Mouse (Mus musculus) stomach, embryonic 14.5 days (tissue): ENCODE data around the gene Cort. TPM values are rescaled to one million over a fixed set of nuclear protein-coding genes. Genes with fewer than 3 reads are reported as not detected.
"Not testable (repeated sequence)": the region's sequence is repeated elsewhere in the genome, so short reads cannot be mapped to it uniquely, and the experiment has no call there.

Experiments
- ATAC-seq: fragments of 200-750 bp; cut with Nextera tagmentation; 2 replicates; pipeline ENCODE4 v1.8.0; 2017; ENCODE audit warnings: low read depth, moderate TSS enrichment; ENCODE audit not compliant: insufficient number of reproducible peaks, insufficient read depth, low FRiP score
- H3K27ac ChIP-seq: fragments of 300-500 bp; sonication (generic); 2 replicates; pipeline ENCODE4 v1.5.1; 2014; ENCODE audit warnings: mild to moderate bottlenecking, low read length, moderate library complexity, mixed read lengths
- H3K27me3 ChIP-seq: fragments of 300-500 bp; sonication (generic); 2 replicates; pipeline ENCODE4 v1.6.1; 2014; ENCODE audit warnings: low read length, control low read depth, mixed read lengths; ENCODE audit not compliant: control insufficient read depth, insufficient read depth
- H3K36me3 ChIP-seq: fragments of 300-500 bp; sonication (generic); 2 replicates; pipeline ENCODE4 v1.6.1; 2014; ENCODE audit warnings: mild to moderate bottlenecking, control low read depth, low read length, moderate library complexity, mixed read lengths; ENCODE audit not compliant: control insufficient read depth, insufficient read depth
- H3K4me1 ChIP-seq: fragments of 300-500 bp; sonication (generic); 2 replicates; pipeline ENCODE4 v1.6.1; 2014; ENCODE audit warnings: low read length, control low read depth, mixed read lengths; ENCODE audit not compliant: control insufficient read depth, insufficient read depth
- H3K4me2 ChIP-seq: fragments of 300-500 bp; sonication (generic); replicated peaks from 2 replicates; pipeline ENCODE4 v1.6.1; 2014; ENCODE audit warnings: low read depth, low read length, control low read depth
- H3K4me3 ChIP-seq: fragments of 300-500 bp; sonication (generic); 2 replicates; pipeline ENCODE4 v1.5.1; 2014; ENCODE audit warnings: low read depth, low read length, control low read depth
- H3K9ac ChIP-seq: fragments of 300-500 bp; sonication (generic); replicated peaks from 2 replicates; pipeline ENCODE4 v1.6.1; 2014; ENCODE audit warnings: low read depth, mild to moderate bottlenecking, control low read depth, low read length, moderate library complexity, mixed read lengths
- H3K9me3 ChIP-seq: fragments of 300-500 bp; sonication (generic); 2 replicates; pipeline ENCODE4 v1.6.1; 2016; ENCODE audit warnings: low read depth, low read length, control low read depth; ENCODE audit not compliant: control insufficient read depth
- WGBS: fragments of 180-500 bp; shearing (Covaris S2); extraction: QIAGEN DNeasy Blood & Tissue Kit; methylation state at CpG from one replicate; pipeline ENCODE4 v1.1.7; 2014; 5-methylcytosine and 5-hydroxymethylcytosine counted together
- polyA plus RNA-seq: library from polyadenylated mRNA; unstranded; fragments of >200 nt; fragmentation: Nextera tagmentation; extraction: Ambion mirVana; gene quantifications from 2 replicates; pipeline ENCODE4 v1.2.1, GENCODE M21; 2014

Cort gene
- polyA plus RNA-seq, 1 experiment from 2014 or later, result 0.65 TPM

DNA sequence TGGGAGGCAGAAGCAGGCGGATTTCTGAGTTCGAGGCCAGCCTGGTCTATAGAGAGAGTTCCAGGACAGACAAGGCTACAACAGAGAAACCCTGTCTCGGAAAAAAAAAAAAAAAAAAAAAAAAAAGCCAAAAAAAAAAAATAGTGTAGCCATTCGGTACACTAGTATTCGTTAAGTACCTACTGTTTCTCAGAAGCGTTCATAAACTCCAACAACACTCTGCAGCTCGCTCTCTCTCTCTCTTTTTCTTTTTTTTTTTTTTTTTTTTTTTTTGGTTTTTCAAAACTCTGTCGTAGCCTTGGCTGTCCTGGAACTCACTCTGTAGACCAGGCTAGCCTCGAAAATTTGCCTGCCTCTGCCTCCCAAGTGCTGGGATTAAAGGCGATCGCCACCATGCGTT, 26.1 kb downstream of the Cort start:
- WGBS, result 88% methylated on average over 12 of the region's 12 CpGs
- not testable (repeated sequence) for H3K9ac ChIP-seq, H3K27ac ChIP-seq, H3K36me3 ChIP-seq, ATAC-seq, H3K4me2 ChIP-seq, H3K9me3 ChIP-seq, H3K27me3 ChIP-seq, H3K4me3 ChIP-seq
- H3K4me1 ChIP-seq, result peaks cover 16% of the 10 kb centered on the region

DNA sequence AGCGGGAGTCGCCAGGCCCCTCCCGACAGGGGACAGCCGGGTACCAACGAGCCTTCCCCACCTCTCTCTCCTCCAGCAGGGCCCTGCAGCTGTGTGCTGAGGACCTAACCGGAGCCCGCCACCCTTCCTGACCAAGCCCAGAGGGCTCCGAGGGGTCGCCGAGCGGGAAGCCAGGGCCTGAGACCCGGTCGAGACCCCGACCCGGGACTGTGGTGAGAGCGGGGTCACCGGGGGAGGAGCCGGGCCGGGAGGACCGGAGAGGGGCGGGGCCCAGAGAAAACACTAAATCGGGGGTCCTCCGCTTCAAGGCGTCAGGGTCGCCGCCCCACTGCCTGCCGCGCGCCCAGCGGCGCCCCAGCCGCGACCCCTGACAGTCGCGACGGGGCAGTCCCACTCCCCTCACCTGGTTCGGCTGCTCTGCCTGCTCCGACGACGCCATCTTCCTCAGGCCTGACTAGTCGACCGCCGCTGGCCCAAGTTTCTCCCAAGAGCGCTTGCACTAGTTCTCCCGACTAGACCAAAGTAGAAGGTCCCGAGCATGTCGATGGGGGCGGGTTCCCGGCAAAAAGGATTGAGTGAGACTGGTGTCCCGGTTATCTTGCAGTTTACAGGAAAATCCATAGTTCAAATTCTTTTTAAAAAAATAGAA, 27.1 kb downstream of the Cort start, which contains the start of gene Pex14:
Pex14 (minus strand) TSS at position 508 of the 649 bp plus-strand sequence.
- Histone ChIP-seq H3K4me3 (peak within 1 kb of the TSS; percentile 99), H3K4me1 (peaks cover 11% of the 10 kb centered on the region), H3K9ac (peak within 1 kb of the TSS; percentile 82), H3K9me3 (no peaks in the 10 kb centered on the region), H3K27ac (peak within 1 kb of the TSS; percentile 61; the same call in 1 of the 2 replicates), H3K27me3 (no peaks in the 10 kb centered on the region), H3K4me2 (peak within 1 kb of the TSS; percentile 90), H3K36me3 (no peaks in the 10 kb centered on the region)
- whole genome bisulfite sequencing, result under 1% methylated on average over 49 of the region's 50 CpGs
- ATAC-seq, result peak; percentile 80

DNA sequence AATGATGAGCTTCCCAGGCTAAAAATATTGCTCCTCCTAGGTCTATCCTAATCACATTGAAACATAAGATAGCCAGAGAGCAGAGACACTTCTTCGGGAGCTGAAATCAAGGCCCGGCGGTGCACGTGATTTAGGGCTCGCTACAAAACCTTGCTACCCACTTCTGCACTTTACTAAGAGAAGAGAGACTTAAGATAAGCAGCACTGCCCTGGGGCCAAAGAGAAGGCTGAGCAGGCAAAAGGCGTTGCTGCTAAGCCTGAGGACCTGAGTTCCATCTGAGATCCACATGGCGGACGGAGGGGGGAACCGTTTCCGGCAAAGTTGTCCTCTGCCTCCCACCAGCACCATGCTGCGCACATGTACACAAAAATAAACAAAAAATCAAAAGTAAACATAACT, 28.0 kb downstream of the Cort start:
- no peak for ATAC-seq

GRCm38 (mm10) chr4:149097956-149098355, 28.6 kb downstream of the Cort start:
- no peak for ATAC-seq
- Histone ChIP-seq H3K27ac (no peak overlapping the region), H3K4me1 (peaks cover 10% of the 10 kb centered on the region), H3K27me3 (no peaks in the 10 kb centered on the region), H3K4me2 (peak overlapping the region; percentile 90), H3K9me3 (no peaks in the 10 kb centered on the region), H3K4me3 (peak overlapping the region; percentile 99), H3K9ac (peak overlapping the region; percentile 82; the same call in 1 of the 2 replicates), H3K36me3 (no peaks in the 10 kb centered on the region)
- WGBS, result 85% methylated on average over 3 of the region's 3 CpGs

More for the DNA sequence above, 28.0 kb downstream of the Cort start:
- no peaks in the 10 kb centered on the region for H3K27me3 ChIP-seq
- peak overlapping the region; percentile 99 for H3K4me3 ChIP-seq
- no peaks in the 10 kb centered on the region for H3K36me3 ChIP-seq
- peak overlapping the region; percentile 82 for H3K9ac ChIP-seq
- H3K4me1 ChIP-seq, result peaks cover 10% of the 10 kb centered on the region
- no peaks in the 10 kb centered on the region for H3K9me3 ChIP-seq
- peak overlapping the region; percentile 90 for H3K4me2 ChIP-seq
- 13% methylated on average over 11 of the region's 11 CpGs for WGBS
- H3K27ac ChIP-seq, result no peak overlapping the region

- no peak for ATAC-seq
- H3K9me3 ChIP-seq, result no peaks in the 10 kb centered on the region
Observed at GRCm38 (mm10) chr4:149091364-149091763, 35.2 kb downstream of the Cort start.

GRCm38 (mm10) chr4:149085381-149085780, 41.2 kb downstream of the Cort start:
- Histone ChIP-seq H3K27ac (no peak overlapping the region), H3K27me3 (no peaks in the 10 kb centered on the region), H3K9me3 (no peaks in the 10 kb centered on the region), H3K4me2 (no peak overlapping the region), H3K4me1 (no peaks in the 10 kb centered on the region), H3K9ac (no peak overlapping the region), H3K36me3 (no peaks in the 10 kb centered on the region), H3K4me3 (no peak overlapping the region)
- WGBS, result 83% methylated on average over 5 of the region's 5 CpGs
- no peak for ATAC-seq

More at GRCm38 (mm10) chr4:149091364-149091763, 35.2 kb downstream of the Cort start:
- Histone ChIP-seq H3K27ac (no peak overlapping the region), H3K36me3 (no peaks in the 10 kb centered on the region; the same call in 1 of the 2 replicates), H3K4me2 (no peak overlapping the region), H3K4me3 (no peak overlapping the region), H3K9ac (no peak overlapping the region), H3K27me3 (no peaks in the 10 kb centered on the region), H3K4me1 (no peaks in the 10 kb centered on the region)
- WGBS, result 85% methylated on average over 8 of the region's 8 CpGs

DNA sequence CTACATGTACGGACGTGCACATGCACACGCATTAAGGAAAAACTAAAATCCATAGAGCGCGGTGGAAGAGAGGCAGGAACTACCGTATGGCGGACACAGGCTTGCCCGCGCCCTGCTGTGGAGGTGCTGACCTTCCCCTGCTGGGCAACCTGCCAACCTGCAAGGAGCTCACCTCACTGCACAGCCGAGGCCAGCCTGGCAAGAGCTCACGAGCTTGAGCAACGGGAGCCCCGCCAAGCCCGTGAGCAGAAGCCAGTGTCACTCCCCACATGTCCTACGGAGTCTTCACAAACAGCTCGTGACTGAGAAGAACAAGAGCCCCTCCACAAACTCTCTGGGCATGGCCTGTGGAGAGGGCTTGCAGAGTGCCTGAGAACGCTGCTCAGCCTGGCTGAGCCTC, 45.0 kb downstream of the Cort start:
- 0 out of 2 replicates have a peak, but pooled peaks cover under 1% of the 10 kb centered on the region for H3K4me1 ChIP-seq
- no peak overlapping the region for H3K4me3 ChIP-seq
- H3K9ac ChIP-seq, result no peak overlapping the region
- H3K27me3 ChIP-seq, result no peaks in the 10 kb centered on the region
- no peak overlapping the region for H3K27ac ChIP-seq
- ATAC-seq, result peak; percentile 61
- no peaks in the 10 kb centered on the region for H3K9me3 ChIP-seq
- no peaks in the 10 kb centered on the region for H3K36me3 ChIP-seq
- WGBS, result 71% methylated on average over 17 of the region's 17 CpGs
- H3K4me2 ChIP-seq, result no peak overlapping the region

DNA sequence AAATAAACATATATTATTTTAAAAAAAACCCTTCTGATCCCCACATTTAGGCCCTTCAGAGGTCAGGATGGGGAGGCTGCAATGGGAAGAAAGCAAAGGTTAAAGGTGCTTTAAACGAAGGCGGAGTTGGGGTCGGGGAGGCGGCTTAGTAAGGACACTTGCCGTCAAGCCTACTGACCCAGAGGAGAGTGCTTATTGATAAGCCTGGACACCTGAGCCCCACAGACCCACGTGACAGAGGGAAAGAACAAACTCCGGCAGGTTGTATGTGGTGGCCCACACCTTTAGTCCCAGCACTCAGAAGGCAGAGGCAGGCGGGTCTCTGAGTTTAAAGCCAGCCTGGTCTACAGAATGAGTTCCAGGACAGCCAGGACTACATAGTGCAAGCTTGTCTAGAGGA, 46.5 kb downstream of the Cort start:
- no peak overlapping the region for H3K27ac ChIP-seq
- no peak overlapping the region for H3K4me3 ChIP-seq
- 0 out of 2 replicates have a peak, but pooled peaks cover 6% of the 10 kb centered on the region for H3K4me1 ChIP-seq
- H3K9me3 ChIP-seq, result no peaks in the 10 kb centered on the region
- 81% methylated on average over 8 of the region's 8 CpGs for WGBS
- H3K36me3 ChIP-seq, result no peaks in the 10 kb centered on the region; the same call in 1 of the 2 replicates
- no peak overlapping the region for H3K4me2 ChIP-seq
- H3K27me3 ChIP-seq, result no peaks in the 10 kb centered on the region
- ATAC-seq, result no peak
- H3K9ac ChIP-seq, result no peak overlapping the region
